Comparison of ENCODE assay signal across 8 mouse cellular contexts in the genomic region with DNA sequence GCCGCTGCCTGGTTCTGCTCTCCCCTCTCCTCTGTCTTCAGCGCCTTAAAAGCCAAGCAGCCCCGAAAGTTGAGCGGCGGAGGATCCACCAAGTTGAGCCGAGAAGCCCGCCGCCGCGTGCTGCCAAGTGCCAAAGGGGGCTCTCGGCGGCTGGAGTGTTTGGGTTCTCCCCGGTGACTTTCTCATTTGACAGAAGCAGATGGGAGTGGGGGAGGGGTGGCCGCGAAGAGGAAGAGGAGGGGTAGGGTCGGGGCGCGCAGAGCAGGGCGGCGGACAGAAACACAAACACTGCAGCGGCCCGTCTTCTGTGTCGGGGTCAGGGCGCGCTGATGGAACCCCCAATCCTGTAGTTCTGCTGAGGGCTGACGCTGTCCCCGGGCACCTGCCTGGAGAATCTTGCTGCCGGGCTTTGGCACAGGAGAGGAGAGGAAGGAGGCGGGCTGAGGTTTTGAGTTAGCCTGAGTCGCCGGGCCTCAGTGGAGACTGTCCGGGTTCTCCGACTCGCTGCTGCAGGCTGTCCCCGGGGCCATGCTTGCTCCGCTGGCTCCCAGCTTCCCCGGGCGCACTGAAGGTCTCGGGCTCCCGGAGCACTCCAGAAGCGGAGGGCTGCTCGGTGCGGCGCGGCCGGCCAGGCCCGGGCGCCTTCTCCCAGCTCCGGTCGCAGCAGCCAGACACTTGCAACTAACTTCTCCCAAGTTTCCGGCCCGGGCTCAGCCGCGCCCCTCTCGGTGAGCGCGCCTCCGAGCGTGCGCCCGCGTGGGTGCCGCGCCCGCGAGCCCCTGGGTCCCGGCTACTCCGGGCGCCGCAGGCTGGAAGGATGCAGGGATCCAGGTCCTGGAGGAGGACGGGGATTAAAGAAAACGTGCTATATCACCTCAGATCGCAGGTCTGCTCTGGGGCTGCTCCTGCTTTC. TPM values are rescaled to one million over a fixed set of nuclear protein-coding genes. Genes with fewer than 3 reads are reported as not detected.
DNase-seq lines count a peak whose midpoint lies in the region; ATAC-seq lines count a peak whose summit lies in the region.

No protein-coding gene starts in this region.

- H3K27me3 ChIP-seq in heart, embryonic 15.5 days = peaks cover 92% of the 10 kb centered on the region
- H3K27me3 ChIP-seq in midbrain, embryonic 15.5 days (replicated peaks) = peaks cover 23% of the 10 kb centered on the region

- WGBS in heart, embryonic 15.5 days = under 1% methylated on average over 73 of the region's 73 CpGs
- WGBS in midbrain, embryonic 15.5 days = under 1% methylated on average over 70 of the region's 73 CpGs

- DNase-seq in gastrocnemius, postnatal 10 days = peak; percentile 41
- no peak for DNase-seq in gastrocnemius, postnatal 25 days
- peak; percentile 28 for DNase-seq in CD4-positive, CD25-positive, alpha-beta regulatory T cell, adult 2 months (ENCODE audit: low read depth, low spot score)
- peak; percentile 76 for DNase-seq in embryo, embryonic 10 days (ENCODE audit: low spot score)
- DNase-seq in kidney, postnatal 25 days = peak; percentile 22 to 50

- no peak overlapping the region for H3K27ac ChIP-seq in heart, embryonic 15.5 days
- peak overlapping the region; percentile 85 for H3K27ac ChIP-seq in midbrain, embryonic 15.5 days

- no peaks in the 10 kb centered on the region for H3K36me3 ChIP-seq in heart, embryonic 15.5 days
- H3K36me3 ChIP-seq in midbrain, embryonic 15.5 days (replicated peaks) = no peaks in the 10 kb centered on the region

- H3K4me3 ChIP-seq in heart, embryonic 15.5 days = peak overlapping the region; percentile 53
- H3K4me3 ChIP-seq in midbrain, embryonic 15.5 days = peak overlapping the region; percentile 49

- peak overlapping the region; percentile 91 for H3K4me2 ChIP-seq in heart, embryonic 15.5 days
- peak overlapping the region; percentile 74 for H3K4me2 ChIP-seq in midbrain, embryonic 15.5 days

- H3K4me1 ChIP-seq in heart, embryonic 15.5 days (replicated peaks) = peaks cover 30% of the 10 kb centered on the region
- H3K4me1 ChIP-seq in midbrain, embryonic 15.5 days = peaks cover 41% of the 10 kb centered on the region

- H3K9me3 ChIP-seq in heart, embryonic 15.5 days (replicated peaks) = no peaks in the 10 kb centered on the region
- H3K9me3 ChIP-seq in midbrain, embryonic 15.5 days = no peaks in the 10 kb centered on the region

- peak overlapping the region; percentile 3; the same call in 1 of the 2 replicates for H3K9ac ChIP-seq in heart, embryonic 15.5 days
- H3K9ac ChIP-seq in midbrain, embryonic 15.5 days = peak overlapping the region; percentile 45

- ATAC-seq in heart, embryonic 15.5 days (replicated peaks; ENCODE audit: insufficient number of reproducible peaks, insufficient read depth, low FRiP score, low read depth) = peak; percentile 32
- peak; percentile 64 for ATAC-seq in midbrain, embryonic 15.5 days (replicated peaks)
- no peak for ATAC-seq in monocyte, adult 5-6 weeks (replicated peaks; ENCODE audit: insufficient number of reproducible peaks, low FRiP score, low TSS enrichment, poor library complexity, severe bottlenecking)

RNA-seq across cellular contexts. Expression of gene Sox21, which starts 0.6 kb away (rescaled TPM):
- total RNA-seq in gastrocnemius, postnatal 10 days (2021) = not detected
- not detected for total RNA-seq in gastrocnemius, postnatal 25 days (2021)
- 0.27 TPM in 1 of 2 replicates, not detected in the other for polyA plus RNA-seq in heart, embryonic 15.5 days (2015; fragmentation: Nextera tagmentation; extraction: Ambion mirVana)
- 9.8 and 11.6 TPM in 2 replicates for polyA plus RNA-seq in midbrain, embryonic 15.5 days (2015; fragmentation: Nextera tagmentation; extraction: Ambion mirVana)
- total RNA-seq in monocyte, adult 5-6 weeks (2017) = not detected in 3 replicates

RNA-seq across cellular contexts. Expression of gene Gm9376, which starts 30.5 kb away (rescaled TPM):
- not detected for total RNA-seq in gastrocnemius, postnatal 10 days (2021)
- total RNA-seq in gastrocnemius, postnatal 25 days (2021) = not detected
- not detected in 2 replicates for polyA plus RNA-seq in heart, embryonic 15.5 days (2015; fragmentation: Nextera tagmentation; extraction: Ambion mirVana)
- polyA plus RNA-seq in midbrain, embryonic 15.5 days (2015; fragmentation: Nextera tagmentation; extraction: Ambion mirVana) = not detected in 2 replicates
- not detected in 3 replicates for total RNA-seq in monocyte, adult 5-6 weeks (2017)
